Mouse (Mus musculus): ENCODE measurements at regions not wholly inside any gene's neighbourhood (a gene's known extent, or its start where the extent isn't known, plus 50 kb on each side); places are given as distances from the start of the nearest gene placed in this dataset.

DNA sequence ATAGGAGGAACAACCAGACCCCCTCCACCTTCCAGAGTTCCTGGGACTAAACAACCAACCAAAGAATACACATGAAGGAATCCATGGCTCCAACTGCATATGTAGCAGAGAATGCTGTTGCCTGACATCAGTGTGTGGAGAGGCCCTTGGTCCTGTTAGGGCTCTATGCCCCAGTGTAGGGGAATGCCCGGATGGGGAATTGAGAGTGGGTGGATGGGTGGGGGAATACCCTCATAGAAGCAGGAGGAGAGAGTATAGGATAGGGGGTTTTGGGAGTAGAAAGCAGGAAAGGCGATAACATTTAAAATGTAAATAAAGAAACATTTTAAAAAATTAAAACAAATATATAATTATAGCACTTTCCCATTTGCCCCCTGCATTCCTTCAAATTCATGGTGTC is 995.0 kb downstream of the Tbl1xr1 start:
- Histone ChIP-seq H3K9ac (no peak overlapping the region), H3K4me3 (no peak overlapping the region), H3K36me3 (replicated peaks) (no peaks in the 10 kb centered on the region), H3K27me3 (replicated peaks) (no peaks in the 10 kb centered on the region), H3K4me2 (no peak overlapping the region), H3K9me3 (peaks cover 2% of the 10 kb centered on the region; the same call in 1 of the 2 replicates), H3K4me1 (no peaks in the 10 kb centered on the region), H3K27ac (no peak overlapping the region)
- ATAC-seq (replicated peaks): no peak
- 100% methylated on average over 2 of the region's 2 CpGs for WGBS
